In the genomic region with DNA sequence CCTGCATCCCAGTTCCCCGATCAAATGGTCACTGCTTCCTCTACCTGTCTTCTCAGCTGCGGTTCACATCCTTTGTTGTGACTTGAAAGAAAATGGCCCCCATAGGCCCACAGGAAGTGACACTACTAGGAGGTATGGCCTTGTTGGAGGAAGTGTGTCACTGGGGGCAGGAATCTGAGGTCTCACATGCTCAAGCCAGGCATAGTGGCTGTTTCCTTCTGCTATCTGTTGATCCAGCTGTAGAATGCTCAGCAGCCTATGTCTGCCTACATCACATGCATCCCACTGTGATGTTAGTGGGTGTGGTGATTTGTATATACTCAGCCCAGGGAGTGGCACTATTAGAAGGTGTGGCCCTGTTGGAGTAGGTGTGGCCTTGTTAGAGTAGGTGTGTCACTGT, we compare ENCODE assay signal across 18 mouse cellular contexts.
A peak's percentile ranks its signal among the peaks of the same experiment; 100 is the strongest.
DNase-seq lines count a peak whose midpoint lies in the region; ATAC-seq and TF ChIP-seq lines count a peak whose summit lies in the region.
"Had no signal": no experiment of that assay in that cellular context is flagged by ENCODE, and none has a peak within 500 bp of the region (broad histone marks: within the 10 kb centered on the region; RNA-seq: fewer than 3 reads in every experiment).

No protein-coding gene starts in this region.

- H3K4me1 ChIP-seq in stomach, postnatal 0 days (replicated peaks; ENCODE audit: control insufficient read depth, insufficient read depth) = no peaks in the 10 kb centered on the region
- no peaks in the 10 kb centered on the region for H3K4me1 ChIP-seq in forebrain, postnatal 0 days (ENCODE audit: insufficient read depth)
- H3K4me1 ChIP-seq: forebrain, embryonic 13.5 days; hindbrain, embryonic 12.5 days had no signal

- H3K36me3 ChIP-seq in stomach, postnatal 0 days (ENCODE audit: control insufficient read depth, insufficient read depth, low read length) = no peaks in the 10 kb centered on the region
- no peaks in the 10 kb centered on the region for H3K36me3 ChIP-seq in forebrain, postnatal 0 days (ENCODE audit: insufficient read depth)
- H3K36me3 ChIP-seq: heart, embryonic 15.5 days; hindbrain, embryonic 12.5 days had no signal

- no peaks in the 10 kb centered on the region for H3K9me3 ChIP-seq in stomach, postnatal 0 days (ENCODE audit: control insufficient read depth, low read length)
- H3K9me3 ChIP-seq in forebrain, postnatal 0 days (ENCODE audit: low read length) = no peaks in the 10 kb centered on the region
- H3K9me3 ChIP-seq: forebrain, embryonic 13.5 days; heart, embryonic 15.5 days; hindbrain, embryonic 12.5 days had no signal

- 76% methylated on average over 2 of the region's 2 CpGs for WGBS in stomach, postnatal 0 days
- WGBS in forebrain, postnatal 0 days = 87% methylated on average over 2 of the region's 2 CpGs

- H3K27ac ChIP-seq in stomach, postnatal 0 days (replicated peaks) = no peak overlapping the region
- no peak overlapping the region for H3K27ac ChIP-seq in forebrain, postnatal 0 days (ENCODE audit: low read depth, low read length)
- H3K27ac ChIP-seq: forebrain, embryonic 13.5 days; heart, embryonic 15.5 days; hindbrain, embryonic 12.5 days had no signal

- DNase-seq in thymus, postnatal 0 days (ENCODE audit: low spot score) = peak; percentile 22
- no peak for DNase-seq in thymus, postnatal 25 days
- DNase-seq in MEL-GATA-1-ER (ENCODE audit: extremely low read depth, low read depth) = peak; percentile 32
- peak; percentile 43 for DNase-seq in stomach, postnatal 0 days (ENCODE audit: low spot score)
- no peak for DNase-seq in ovary, postnatal 36 days (ENCODE audit: low spot score)
- no peak for DNase-seq in urinary bladder, postnatal 4 days (ENCODE audit: low spot score in 2 of 2)
- no peak for DNase-seq in forebrain, postnatal 0 days
- DNase-seq: adrenal gland, postnatal 14 days; cerebellum, postnatal 25 days; gastrocnemius, postnatal 36 days; kidney, adult 9 months; lung, adult 2 months had no signal

- H3K9ac ChIP-seq in stomach, postnatal 0 days (ENCODE audit: low read length) = no peak overlapping the region
- no peak overlapping the region for H3K9ac ChIP-seq in forebrain, postnatal 0 days
- H3K9ac ChIP-seq: forebrain, embryonic 13.5 days; heart, embryonic 15.5 days; hindbrain, embryonic 12.5 days had no signal

- 0 out of 2 replicates have a peak, but pooled peaks have one; percentile 37 for ATAC-seq in megakaryocyte, adult 5-6 weeks (ENCODE audit: poor library complexity, severe bottlenecking)
- peak; percentile 89 for ATAC-seq in stomach, postnatal 0 days (ENCODE audit: low FRiP score, low TSS enrichment)
- ATAC-seq in forebrain, postnatal 0 days = no peak
- ATAC-seq: forebrain, embryonic 13.5 days; Patski had no signal

- TF ChIP-seq CTCF in stomach, postnatal 0 days (IDR thresholded peaks at IDR 0.05; ENCODE audit: low read depth) = no peak
- no peak for TF ChIP-seq CTCF in forebrain, postnatal 0 days (IDR thresholded peaks at IDR 0.05; ENCODE audit: low read depth)

- TF ChIP-seq EP300 in stomach, postnatal 0 days (optimal IDR thresholded peaks at IDR 0.05) = no peak

- H3K4me2 ChIP-seq in stomach, postnatal 0 days (replicated peaks; ENCODE audit: low read depth) = no peak overlapping the region
- no peak overlapping the region for H3K4me2 ChIP-seq in forebrain, postnatal 0 days (ENCODE audit: low read depth)
- H3K4me2 ChIP-seq: forebrain, embryonic 13.5 days; heart, embryonic 15.5 days; hindbrain, embryonic 12.5 days; midbrain, embryonic 11.5 days had no signal

- H3K4me3 ChIP-seq in stomach, postnatal 0 days (ENCODE audit: low read depth, low read length) = no peak overlapping the region
- H3K4me3 ChIP-seq in forebrain, postnatal 0 days (ENCODE audit: low read depth, low read length) = no peak overlapping the region
- H3K4me3 ChIP-seq: forebrain, embryonic 13.5 days; heart, embryonic 15.5 days; hindbrain, embryonic 12.5 days had no signal

- H3K27me3 ChIP-seq in stomach, postnatal 0 days (ENCODE audit: control insufficient read depth, insufficient read depth, low read length) = no peaks in the 10 kb centered on the region
- H3K27me3 ChIP-seq in forebrain, postnatal 0 days (ENCODE audit: insufficient read depth, low read length) = no peaks in the 10 kb centered on the region
- H3K27me3 ChIP-seq: forebrain, embryonic 13.5 days; heart, embryonic 15.5 days; hindbrain, embryonic 12.5 days; Patski had no signal

Comparison
In these comparisons a context has a peak if more than half of its experiments do, and no peak if none do; other contexts are left out.
1. DNase-seq: peak in thymus, postnatal 0 days (single experiment), MEL-GATA-1-ER (single experiment) and stomach, postnatal 0 days (single experiment); none in thymus, postnatal 25 days (single experiment), ovary, postnatal 36 days (single experiment), urinary bladder, postnatal 4 days (0 of 2) and forebrain, postnatal 0 days (single experiment).